Mouse (Mus musculus) kidney, embryonic 14.5 days (tissue): ENCODE measurements around the gene Olfr1537. TPM values are rescaled to one million over a fixed set of nuclear protein-coding genes. Genes with fewer than 3 reads are reported as not detected.

Source experiments
- ATAC-seq: fragments of 200-750 bp; cut with Nextera tagmentation; 2 replicates; pipeline ENCODE4 v1.8.0; 2017; ENCODE audit warnings: moderate number of reproducible peaks, mild to moderate bottlenecking, moderate TSS enrichment, moderate library complexity; ENCODE audit not compliant: low FRiP score, low TSS enrichment
- H3K27ac ChIP-seq: fragments of 300-500 bp; sonication (generic); 2 replicates; pipeline ENCODE4 v1.5.1; 2014; ENCODE audit warnings: low read depth, mild to moderate bottlenecking, low read length, moderate library complexity, mixed read lengths
- H3K27me3 ChIP-seq: fragments of 300-500 bp; sonication (generic); 2 replicates; pipeline ENCODE4 v1.6.1; 2014; ENCODE audit warnings: mild to moderate bottlenecking, low read length; ENCODE audit not compliant: control insufficient read depth, insufficient read depth
- H3K36me3 ChIP-seq: fragments of 300-500 bp; sonication (generic); 2 replicates; pipeline ENCODE4 v1.6.1; 2014; ENCODE audit warnings: low read length, mixed read lengths; ENCODE audit not compliant: control insufficient read depth, insufficient read depth
- H3K4me1 ChIP-seq: fragments of 300-500 bp; sonication (generic); 2 replicates; pipeline ENCODE4 v1.6.1; 2014; ENCODE audit warnings: low read length, mixed read lengths; ENCODE audit not compliant: control insufficient read depth, insufficient read depth
- H3K4me2 ChIP-seq: fragments of 300-500 bp; sonication (generic); replicated peaks from 2 replicates; pipeline ENCODE4 v1.6.1; 2014; ENCODE audit warnings: low read depth, mild to moderate bottlenecking, low read length
- H3K4me3 ChIP-seq: fragments of 300-500 bp; sonication (generic); 2 replicates; pipeline ENCODE4 v1.5.1; 2014; ENCODE audit warnings: mild to moderate bottlenecking, low read length
- H3K9ac ChIP-seq: fragments of 300-500 bp; sonication (generic); 2 replicates; pipeline ENCODE4 v1.6.1; 2014; ENCODE audit warnings: low read depth, mild to moderate bottlenecking, low read length, moderate library complexity
- H3K9me3 ChIP-seq: fragments of 300-500 bp; sonication (generic); 2 replicates; pipeline ENCODE4 v1.6.1; 2016; ENCODE audit warnings: low read length; ENCODE audit not compliant: control insufficient read depth
- WGBS: fragments of 180-500 bp; shearing (Covaris S2); extraction: QIAGEN DNeasy Blood & Tissue Kit; methylation state at CpG from one replicate; pipeline ENCODE4 v1.1.7; 2014; 5-methylcytosine and 5-hydroxymethylcytosine counted together
- polyA plus RNA-seq: library from polyadenylated mRNA; unstranded; fragments of >200 nt; fragmentation: Nextera tagmentation; extraction: Ambion mirVana; gene quantifications from 2 replicates; pipeline ENCODE4 v1.2.1, GENCODE M21; 2014

Olfr1537 gene
- polyA plus RNA-seq, result not detected in 2 replicates

GRCm38 (mm10) chr9:39249894-39250293, at the start of gene Olfr1537:
Olfr1537 (minus strand) TSS chr9:39249994.
- Histone ChIP-seq H3K4me2 (no peak within 1 kb of the TSS), H3K9ac (no peak within 1 kb of the TSS), H3K9me3 (no peaks in the 10 kb centered on the region), H3K27me3 (no peaks in the 10 kb centered on the region), H3K36me3 (no peaks in the 10 kb centered on the region), H3K4me1 (no peaks in the 10 kb centered on the region), H3K27ac (no peak within 1 kb of the TSS), H3K4me3 (no peak within 1 kb of the TSS)
- 70% methylated on average over 1 of the region's 1 CpGs for WGBS
- no peak for ATAC-seq

- H3K4me2 ChIP-seq, result no peak overlapping the region
- no peaks in the 10 kb centered on the region for H3K4me1 ChIP-seq
- H3K9me3 ChIP-seq, result no peaks in the 10 kb centered on the region
- H3K27ac ChIP-seq, result no peak overlapping the region
- H3K36me3 ChIP-seq, result no peaks in the 10 kb centered on the region
- H3K4me3 ChIP-seq, result no peak overlapping the region
- H3K27me3 ChIP-seq, result no peaks in the 10 kb centered on the region
- 74% methylated on average over 2 of the region's 2 CpGs for WGBS
- ATAC-seq, result no peak
- no peak overlapping the region for H3K9ac ChIP-seq
Measured at GRCm38 (mm10) chr9:39287136-39287535, 37.3 kb upstream of the Olfr1537 start.

- H3K4me2 ChIP-seq, result no peak within 1 kb of the TSS
- H3K27ac ChIP-seq, result no peak within 1 kb of the TSS
- H3K4me1 ChIP-seq, result no peaks in the 10 kb centered on the region
- no peaks in the 10 kb centered on the region for H3K27me3 ChIP-seq
- no peaks in the 10 kb centered on the region for H3K9me3 ChIP-seq
- H3K4me3 ChIP-seq, result no peak within 1 kb of the TSS
- no peak for ATAC-seq
- no peak within 1 kb of the TSS for H3K9ac ChIP-seq
- WGBS, result 88% methylated on average over 3 of the region's 3 CpGs
- H3K36me3 ChIP-seq, result no peaks in the 10 kb centered on the region
Measured at GRCm38 (mm10) chr9:39276718-39277117, 26.9 kb upstream of the Olfr1537 start, which contains the start of gene Olfr945. Olfr945 (minus strand) TSS chr9:39276818.

GRCm38 (mm10) chr9:39201620-39202019, 48.2 kb downstream of the Olfr1537 start, which contains the start of gene Olfr944:
Olfr944 (plus strand) TSS chr9:39201920.
- no peak within 1 kb of the TSS for H3K4me2 ChIP-seq
- no peaks in the 10 kb centered on the region for H3K9me3 ChIP-seq
- H3K27me3 ChIP-seq, result no peaks in the 10 kb centered on the region
- H3K27ac ChIP-seq, result no peak within 1 kb of the TSS
- no peaks in the 10 kb centered on the region for H3K36me3 ChIP-seq
- no peak for ATAC-seq
- no peak within 1 kb of the TSS for H3K4me3 ChIP-seq
- no peaks in the 10 kb centered on the region for H3K4me1 ChIP-seq
- no peak within 1 kb of the TSS for H3K9ac ChIP-seq

Other genes starting within 250 kb of the Olfr1537 start
- not detected in 2 replicates for gene Olfr146, start 226.6 kb downstream of the Olfr1537 start, polyA plus RNA-seq
- gene Olfr937, start 185.0 kb downstream of the Olfr1537 start, polyA plus RNA-seq, result not detected in 2 replicates
- gene Olfr938, start 171.1 kb downstream of the Olfr1537 start, polyA plus RNA-seq, result not detected in 2 replicates
- gene Olfr27, start 121.9 kb downstream of the Olfr1537 start, polyA plus RNA-seq, result not detected in 2 replicates
- not detected in 2 replicates for gene Olfr943, start 83.7 kb downstream of the Olfr1537 start, polyA plus RNA-seq
- not detected in 2 replicates for gene Olfr944, start 48.1 kb downstream of the Olfr1537 start, polyA plus RNA-seq
- gene Olfr945, start 26.8 kb upstream of the Olfr1537 start, polyA plus RNA-seq, result not detected in 2 replicates
- not detected in 2 replicates for gene Olfr948, start 76.1 kb upstream of the Olfr1537 start, polyA plus RNA-seq
- not detected in 2 replicates for gene Olfr951, start 137.4 kb upstream of the Olfr1537 start, polyA plus RNA-seq
- not detected in 2 replicates for gene Olfr952, start 177.2 kb upstream of the Olfr1537 start, polyA plus RNA-seq
- gene Olfr954, start 206.7 kb upstream of the Olfr1537 start, polyA plus RNA-seq, result not detected in 2 replicates
- not detected in 2 replicates for gene Olfr955, start 221.9 kb upstream of the Olfr1537 start, polyA plus RNA-seq
- not detected in 2 replicates for gene Olfr44, start 244.0 kb upstream of the Olfr1537 start, polyA plus RNA-seq